Mouse (Mus musculus) midbrain, embryonic 10.5 days (tissue): ENCODE results near the gene Epha3. TPM values are rescaled to one million over a fixed set of nuclear protein-coding genes. Genes with fewer than 3 reads are reported as not detected.

Experiments
- DNase-seq: peaks from one replicate; pipeline ENCODE4 v3.0.0-alpha.2; 2017; ENCODE audit warnings: low spot score
- H3K27ac ChIP-seq: fragments of 300-500 bp; sonication (generic); replicated peaks from 2 replicates; pipeline ENCODE4 v1.5.1; 2016; ENCODE audit warnings: mild to moderate bottlenecking
- H3K27me3 ChIP-seq: fragments of 300-500 bp; sonication (generic); 2 replicates; pipeline ENCODE4 v1.6.1; 2016; ENCODE audit warnings: low read depth, mild to moderate bottlenecking; ENCODE audit not compliant: poor library complexity, severe bottlenecking
- H3K36me3 ChIP-seq: fragments of 300-500 bp; sonication (generic); 2 replicates; pipeline ENCODE4 v1.6.1; 2016; ENCODE audit warnings: mild to moderate bottlenecking, moderate library complexity
- H3K4me1 ChIP-seq: fragments of 300-500 bp; sonication (generic); 2 replicates; pipeline ENCODE4 v1.6.1; 2016
- H3K4me3 ChIP-seq: fragments of 300-500 bp; sonication (generic); 2 replicates; pipeline ENCODE4 v1.5.1; 2016; ENCODE audit warnings: mild to moderate bottlenecking, moderate library complexity
- H3K9me3 ChIP-seq: fragments of 300-500 bp; sonication (generic); replicated peaks from 2 replicates; pipeline ENCODE4 v1.6.1; 2016; ENCODE audit warnings: mild to moderate bottlenecking
- WGBS: fragments of 180-500 bp; shearing (Covaris S2); methylation state at CpG from one replicate; pipeline ENCODE4 v1.1.7; 2016; 5-methylcytosine and 5-hydroxymethylcytosine counted together
- polyA plus RNA-seq: library from polyadenylated mRNA; unstranded; fragments of >200 nt; fragmentation: Nextera tagmentation; extraction: Ambion mirVana; gene quantifications from 2 replicates; pipeline ENCODE4 v1.2.1, GENCODE M21; 2016

Epha3 gene
- polyA plus RNA-seq, 1 experiment from 2014 or later: 26.7 TPM

DNA sequence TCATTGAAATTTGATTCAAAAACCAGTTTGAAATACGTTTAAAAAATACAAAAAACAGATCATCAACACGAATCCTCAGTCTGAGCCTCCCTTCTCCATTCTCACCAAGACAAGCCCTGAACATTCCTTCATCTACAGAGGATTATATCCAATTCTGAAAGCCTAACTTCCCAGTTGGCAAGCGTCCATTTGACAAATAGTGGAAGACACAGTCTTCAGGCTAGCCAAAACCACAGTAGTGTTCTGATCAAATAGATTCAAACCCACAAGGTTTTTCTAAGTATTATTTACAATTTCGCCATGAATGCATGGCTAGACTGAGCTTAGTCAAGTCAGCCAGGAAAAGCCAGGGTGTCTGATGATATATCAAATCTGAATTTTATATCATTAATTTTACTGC lies 179.8 kb downstream of the Epha3 start:
- WGBS: 79% methylated on average over 4 of the region's 4 CpGs
- Histone ChIP-seq H3K4me3 (no peak overlapping the region), H3K9me3 (no peaks in the 10 kb centered on the region), H3K27ac (no peak overlapping the region), H3K27me3 (no peaks in the 10 kb centered on the region), H3K36me3 (no peaks in the 10 kb centered on the region), H3K4me1 (no peaks in the 10 kb centered on the region)
- no peak for DNase-seq

- no peaks in the 10 kb centered on the region for H3K9me3 ChIP-seq
- H3K4me3 ChIP-seq: no peak overlapping the region
- no peaks in the 10 kb centered on the region for H3K27me3 ChIP-seq
- no peaks in the 10 kb centered on the region for H3K36me3 ChIP-seq
- no peak for DNase-seq
- no peaks in the 10 kb centered on the region for H3K4me1 ChIP-seq
- 33% methylated on average over 1 of the region's 1 CpGs for WGBS
- H3K27ac ChIP-seq: no peak overlapping the region
Measured at GRCm38 (mm10) chr16:63674426-63674825, 189.5 kb downstream of the Epha3 start.

DNA sequence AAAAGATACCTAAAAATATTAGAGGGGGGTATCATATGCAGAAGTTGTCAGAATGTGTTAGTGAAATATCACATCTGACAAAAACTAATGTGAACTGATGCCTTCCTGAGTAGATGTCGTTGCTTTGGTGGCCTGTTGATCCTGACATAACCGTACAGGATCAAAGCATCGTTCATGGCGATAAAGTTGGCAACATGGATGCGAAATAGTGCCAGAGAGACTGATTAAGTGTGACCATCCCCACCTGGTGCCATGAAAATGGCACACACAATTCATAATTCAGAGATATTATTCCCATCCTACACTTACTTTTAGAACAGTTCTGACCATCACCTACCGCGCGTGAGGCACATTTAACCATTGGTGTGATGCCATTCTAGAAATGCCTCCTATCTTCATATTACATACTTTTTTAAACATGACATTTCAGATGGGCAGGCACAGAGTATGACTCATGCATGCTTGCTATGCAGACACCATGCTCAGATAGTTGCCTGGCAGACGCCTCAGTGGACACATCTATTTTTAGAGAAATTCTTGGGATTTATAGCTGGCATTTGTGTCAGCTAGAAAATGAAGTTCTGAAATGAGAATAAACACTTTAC lies 190.6 kb downstream of the Epha3 start:
- H3K27ac ChIP-seq: no peak overlapping the region
- H3K36me3 ChIP-seq: no peaks in the 10 kb centered on the region
- WGBS: 95% methylated on average over 9 of the region's 9 CpGs
- no peaks in the 10 kb centered on the region for H3K9me3 ChIP-seq
- DNase-seq: no peak
- H3K4me3 ChIP-seq: no peak overlapping the region
- H3K4me1 ChIP-seq: no peaks in the 10 kb centered on the region
- no peaks in the 10 kb centered on the region for H3K27me3 ChIP-seq

- Histone ChIP-seq H3K4me1 (0 out of 2 replicates have a peak, but pooled peaks cover 3% of the 10 kb centered on the region), H3K27me3 (no peaks in the 10 kb centered on the region), H3K9me3 (no peaks in the 10 kb centered on the region), H3K27ac (no peak overlapping the region), H3K36me3 (no peaks in the 10 kb centered on the region), H3K4me3 (no peak overlapping the region)
- no peak for DNase-seq
- 84% methylated on average over 3 of the region's 3 CpGs for WGBS
Measured at GRCm38 (mm10) chr16:63665897-63666464, 198.0 kb downstream of the Epha3 start.

DNA sequence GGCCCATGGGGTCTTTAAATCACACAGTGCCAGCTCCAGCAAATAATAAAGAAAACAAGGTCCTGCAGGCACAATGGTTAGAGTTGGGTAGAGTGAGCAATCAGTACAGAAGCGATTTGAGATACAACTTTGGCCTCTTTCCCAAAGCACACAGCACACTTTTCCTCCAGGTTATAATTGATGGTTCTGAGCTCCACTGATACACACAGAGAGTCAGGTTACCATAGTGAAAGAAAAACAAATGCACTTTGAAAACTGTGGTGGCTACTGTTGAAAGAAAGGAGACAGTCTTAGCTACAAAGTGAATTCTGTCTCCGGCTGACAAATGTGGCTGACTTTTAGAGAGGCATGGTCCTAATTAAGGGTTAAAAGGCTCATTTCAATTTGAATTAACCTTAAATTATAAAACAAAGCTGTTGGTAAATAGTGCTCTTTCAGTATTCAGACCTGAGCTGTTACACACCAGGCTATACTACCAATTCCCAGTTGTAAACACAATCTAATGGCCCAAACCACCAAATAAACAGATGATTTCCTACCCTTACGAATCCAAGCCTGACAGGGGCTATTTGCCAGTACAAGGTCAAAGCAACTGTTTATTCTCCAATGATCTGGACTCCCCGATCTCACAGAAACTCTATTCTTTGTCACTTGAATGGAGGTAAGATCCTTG lies 205.5 kb downstream of the Epha3 start:
- H3K9me3 ChIP-seq: no peaks in the 10 kb centered on the region
- H3K27ac ChIP-seq: no peak overlapping the region
- H3K4me3 ChIP-seq: no peak overlapping the region
- no peaks in the 10 kb centered on the region for H3K36me3 ChIP-seq
- WGBS: 68% methylated on average over 4 of the region's 4 CpGs
- no peaks in the 10 kb centered on the region for H3K27me3 ChIP-seq
- DNase-seq: no peak
- peaks cover 4% of the 10 kb centered on the region; the same call in 1 of the 2 replicates for H3K4me1 ChIP-seq

GRCm38 (mm10) chr16:63657743-63658142 lies 206.2 kb downstream of the Epha3 start:
- H3K9me3 ChIP-seq: no peaks in the 10 kb centered on the region
- H3K27ac ChIP-seq: no peak overlapping the region
- no peak for DNase-seq
- no peaks in the 10 kb centered on the region for H3K27me3 ChIP-seq
- WGBS: 76% methylated on average over 2 of the region's 2 CpGs
- H3K4me1 ChIP-seq: peaks cover 4% of the 10 kb centered on the region; the same call in 1 of the 2 replicates
- H3K4me3 ChIP-seq: no peak overlapping the region
- H3K36me3 ChIP-seq: no peaks in the 10 kb centered on the region

GRCm38 (mm10) chr16:63653393-63653918 lies 210.5 kb downstream of the Epha3 start:
- 90% methylated on average over 5 of the region's 5 CpGs for WGBS
- Histone ChIP-seq H3K9me3 (no peaks in the 10 kb centered on the region), H3K27ac (no peak overlapping the region), H3K4me3 (no peak overlapping the region), H3K27me3 (no peaks in the 10 kb centered on the region), H3K4me1 (peaks cover 1% of the 10 kb centered on the region; the same call in 1 of the 2 replicates), H3K36me3 (no peaks in the 10 kb centered on the region)
- DNase-seq: no peak

DNA sequence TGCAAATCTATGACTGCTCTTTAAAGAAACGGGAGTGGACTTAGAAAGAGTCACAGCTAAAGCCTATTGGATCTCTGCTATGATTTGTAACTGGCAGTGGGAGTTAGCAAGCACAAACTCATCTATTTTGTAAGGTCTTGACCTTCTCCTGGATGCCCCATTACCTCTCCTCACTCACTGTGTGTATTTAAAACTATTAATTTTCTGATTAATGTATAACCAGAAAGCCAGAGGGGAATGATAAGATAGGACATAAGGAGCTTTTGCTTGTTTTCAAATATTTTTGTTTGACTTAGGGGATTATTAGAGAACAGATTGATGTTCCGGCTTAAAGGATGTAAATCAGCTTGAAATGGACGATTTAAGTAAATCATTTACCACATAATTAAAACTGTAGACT lies 213.2 kb downstream of the Epha3 start:
- H3K27me3 ChIP-seq: no peaks in the 10 kb centered on the region
- H3K9me3 ChIP-seq: no peaks in the 10 kb centered on the region
- DNase-seq: no peak
- no peak overlapping the region for H3K4me3 ChIP-seq
- H3K27ac ChIP-seq: no peak overlapping the region
- no peaks in the 10 kb centered on the region for H3K36me3 ChIP-seq
- no peaks in the 10 kb centered on the region for H3K4me1 ChIP-seq
- 87% methylated on average over 3 of the region's 3 CpGs for WGBS

DNA sequence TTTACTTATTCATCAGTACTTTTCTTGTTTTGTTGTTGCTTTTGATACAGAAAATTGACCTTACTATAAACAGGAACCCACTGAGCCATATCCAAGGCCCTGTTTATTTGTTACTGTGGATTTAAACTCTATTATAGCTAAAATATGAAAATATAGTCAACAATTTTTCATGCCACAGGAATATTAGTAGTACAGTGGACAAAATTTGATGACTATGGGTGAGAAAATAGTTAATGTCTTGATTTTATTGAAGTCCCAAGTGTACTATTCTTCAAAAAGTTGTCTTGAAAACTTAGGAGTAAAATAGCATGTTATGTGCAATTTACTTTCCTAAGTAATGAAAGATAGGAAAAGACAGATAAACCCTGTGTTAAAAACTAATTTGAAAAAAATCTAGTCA lies 217.4 kb downstream of the Epha3 start:
- Histone ChIP-seq H3K27ac (no peak overlapping the region), H3K9me3 (no peaks in the 10 kb centered on the region), H3K4me3 (no peak overlapping the region), H3K4me1 (peaks cover 2% of the 10 kb centered on the region; the same call in 1 of the 2 replicates), H3K36me3 (no peaks in the 10 kb centered on the region), H3K27me3 (no peaks in the 10 kb centered on the region)
- DNase-seq: no peak

GRCm38 (mm10) chr16:63642641-63643040 lies 221.3 kb downstream of the Epha3 start:
- Histone ChIP-seq H3K27ac (no peak overlapping the region), H3K36me3 (no peaks in the 10 kb centered on the region), H3K27me3 (no peaks in the 10 kb centered on the region), H3K4me1 (peaks cover 15% of the 10 kb centered on the region), H3K9me3 (no peaks in the 10 kb centered on the region), H3K4me3 (no peak overlapping the region)
- WGBS: 78% methylated on average over 2 of the region's 2 CpGs
- no peak for DNase-seq

DNA sequence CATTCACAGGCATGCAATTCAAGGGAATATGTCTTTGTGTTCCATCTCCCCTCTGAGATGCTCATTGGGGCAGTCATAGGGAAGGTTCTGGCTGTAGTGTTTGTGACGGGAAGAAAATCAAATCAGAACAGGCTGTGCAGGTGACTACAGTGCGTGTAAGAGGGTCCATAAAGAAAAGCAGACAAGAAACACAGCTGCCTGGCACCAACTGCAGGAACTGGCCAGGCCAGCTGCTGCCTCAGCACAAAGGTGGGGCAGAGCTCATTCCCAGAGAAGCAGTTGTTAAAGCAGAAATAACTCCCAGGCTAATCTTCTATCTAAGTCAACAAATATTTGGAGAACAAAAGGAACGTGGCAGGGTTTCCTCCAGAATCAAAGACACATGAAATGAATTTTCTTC lies 222.4 kb downstream of the Epha3 start:
- no peaks in the 10 kb centered on the region for H3K27me3 ChIP-seq
- no peak for DNase-seq
- H3K4me1 ChIP-seq: peaks cover 15% of the 10 kb centered on the region
- no peak overlapping the region for H3K27ac ChIP-seq
- no peaks in the 10 kb centered on the region for H3K36me3 ChIP-seq
- H3K4me3 ChIP-seq: no peak overlapping the region
- WGBS: 75% methylated on average over 3 of the region's 3 CpGs
- no peaks in the 10 kb centered on the region for H3K9me3 ChIP-seq

- Histone ChIP-seq H3K36me3 (no peaks in the 10 kb centered on the region), H3K9me3 (no peaks in the 10 kb centered on the region), H3K27me3 (no peaks in the 10 kb centered on the region), H3K4me1 (peaks cover 15% of the 10 kb centered on the region), H3K27ac (no peak overlapping the region), H3K4me3 (no peak overlapping the region)
- DNase-seq: no peak
- 21% methylated on average over 6 of the region's 6 CpGs for WGBS
Measured at GRCm38 (mm10) chr16:63638701-63639100, 225.3 kb downstream of the Epha3 start.

DNA sequence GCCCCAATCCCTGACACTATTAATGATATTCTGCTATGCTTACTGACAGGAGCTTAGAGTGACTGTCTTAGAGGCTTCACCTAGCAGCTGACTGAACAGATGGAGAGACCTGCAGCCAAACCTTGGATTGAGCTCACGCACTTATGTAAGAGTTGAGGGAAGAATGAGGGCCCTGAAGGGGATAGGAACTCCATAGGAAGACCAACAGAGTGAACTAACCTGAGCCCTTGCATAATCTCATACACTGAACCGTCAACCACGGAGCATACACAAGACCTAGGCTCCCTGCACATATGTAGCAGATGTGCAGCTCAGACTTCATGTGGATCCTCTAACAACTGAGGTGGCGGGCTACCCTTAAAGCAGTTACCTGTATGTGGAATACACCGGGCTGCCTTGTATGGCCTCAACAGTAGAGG lies 230.2 kb downstream of the Epha3 start:
- WGBS: 95% methylated on average over 5 of the region's 5 CpGs
- Histone ChIP-seq H3K36me3 (no peaks in the 10 kb centered on the region), H3K27me3 (no peaks in the 10 kb centered on the region), H3K4me3 (no peak overlapping the region), H3K27ac (no peak overlapping the region), H3K9me3 (no peaks in the 10 kb centered on the region), H3K4me1 (peaks cover 7% of the 10 kb centered on the region)
- no peak for DNase-seq
